18 mouse cellular contexts compared by ENCODE assay signal in genomic region chr9:54931765-54932164, GRCm38 (mm10). TPM values are rescaled to one million over a fixed set of nuclear protein-coding genes. Genes with fewer than 3 reads are reported as not detected.
DNase-seq lines count a peak whose midpoint lies in the region; ATAC-seq and TF ChIP-seq lines count a peak whose summit lies in the region.
"Had no signal": no experiment of that assay in that cellular context is flagged by ENCODE, and none has a peak within 500 bp of the region (broad histone marks: within the 10 kb centered on the region; RNA-seq: fewer than 3 reads in every experiment).

No protein-coding gene starts in this region.

- H3K27ac ChIP-seq in kidney, embryonic 15.5 days: no peak overlapping the region
- no peak overlapping the region for H3K27ac ChIP-seq in lung, embryonic 14.5 days (ENCODE audit: low read depth)
- H3K27ac ChIP-seq in small intestine, adult 2 months (ENCODE audit: insufficient read depth, low read depth, low read length): no peak overlapping the region
- H3K27ac ChIP-seq: embryonic facial prominence, embryonic 15.5 days; forebrain, embryonic 12.5 days; midbrain, embryonic 12.5 days had no signal

- no peak overlapping the region for H3K9ac ChIP-seq in kidney, embryonic 15.5 days
- H3K9ac ChIP-seq in lung, embryonic 14.5 days: no peak overlapping the region
- H3K9ac ChIP-seq: embryonic facial prominence, embryonic 15.5 days; forebrain, embryonic 12.5 days; midbrain, embryonic 12.5 days had no signal

- DNase-seq in kidney, adult 9 months: peak; percentile 53
- no peak for DNase-seq in lung, embryonic 14.5 days
- no peak for DNase-seq in lung, postnatal 14 days
- no peak for DNase-seq in G1E (ENCODE audit: low spot score)
- DNase-seq in left cerebral cortex, postnatal 4 days: no peak
- DNase-seq: cerebellum, adult 18-20 months; heart, adult 18-20 months; right cerebral cortex, postnatal 14 days; thymus, adult 18-20 months had no signal

- no peaks in the 10 kb centered on the region for H3K36me3 ChIP-seq in kidney, embryonic 15.5 days
- no peaks in the 10 kb centered on the region for H3K36me3 ChIP-seq in lung, embryonic 14.5 days (ENCODE audit: insufficient read depth)
- no peaks in the 10 kb centered on the region for H3K36me3 ChIP-seq in G1E (replicated peaks)
- H3K36me3 ChIP-seq in small intestine, adult 2 months (ENCODE audit: control insufficient read depth, insufficient read depth, low read length): no peaks in the 10 kb centered on the region
- H3K36me3 ChIP-seq: embryonic facial prominence, embryonic 15.5 days; forebrain, embryonic 12.5 days; midbrain, embryonic 12.5 days had no signal

- no peak for ATAC-seq in kidney, embryonic 15.5 days (replicated peaks; ENCODE audit: low FRiP score)
- no peak for ATAC-seq in lung, embryonic 14.5 days (ENCODE audit: insufficient read depth)
- ATAC-seq in G1E (ENCODE audit: extremely low read depth, insufficient number of reproducible peaks, low FRiP score, poor library complexity, severe bottlenecking): no peak
- ATAC-seq: activated CD4-positive, CD25-positive, alpha-beta regulatory T cell, adult 4 months had no signal

- no peak for TF ChIP-seq POLR2A in small intestine, adult 2 months (IDR thresholded peaks at IDR 0.05; ENCODE audit: low read depth, low read length)

- no peaks in the 10 kb centered on the region for H3K27me3 ChIP-seq in kidney, embryonic 15.5 days
- H3K27me3 ChIP-seq in lung, embryonic 14.5 days (ENCODE audit: insufficient read depth, low read length): no peaks in the 10 kb centered on the region
- peaks cover 14% of the 10 kb centered on the region for H3K27me3 ChIP-seq in G1E (ENCODE audit: insufficient read depth, low read length)
- H3K27me3 ChIP-seq in small intestine, adult 2 months (ENCODE audit: control insufficient read depth, insufficient read depth, low read length): no peaks in the 10 kb centered on the region; the same call in 1 of the 2 replicates
- H3K27me3 ChIP-seq: embryonic facial prominence, embryonic 15.5 days; forebrain, embryonic 12.5 days; midbrain, embryonic 12.5 days had no signal

- intact Hi-C loops in left cerebral cortex, postnatal 4 days (cut with DNase I): no loop called here

- H3K9me3 ChIP-seq in kidney, embryonic 15.5 days (replicated peaks): no peaks in the 10 kb centered on the region
- no peaks in the 10 kb centered on the region for H3K9me3 ChIP-seq in lung, embryonic 14.5 days (ENCODE audit: low read depth, low read length)
- H3K9me3 ChIP-seq in G1E (replicated peaks): no peaks in the 10 kb centered on the region
- H3K9me3 ChIP-seq: embryonic facial prominence, embryonic 15.5 days; forebrain, embryonic 12.5 days; midbrain, embryonic 12.5 days had no signal

- H3K4me3 ChIP-seq in kidney, embryonic 15.5 days (replicated peaks): no peak overlapping the region
- no peak overlapping the region for H3K4me3 ChIP-seq in lung, embryonic 14.5 days (ENCODE audit: low read depth, low read length)
- H3K4me3 ChIP-seq in G1E (ENCODE audit: low read depth, low read length): no peak overlapping the region
- H3K4me3 ChIP-seq in small intestine, adult 2 months (ENCODE audit: low read depth, low read length): no peak overlapping the region
- H3K4me3 ChIP-seq: embryonic facial prominence, embryonic 15.5 days; forebrain, embryonic 12.5 days; midbrain, embryonic 12.5 days; myocyte had no signal

- no peak overlapping the region for H3K4me2 ChIP-seq in kidney, embryonic 15.5 days
- H3K4me2 ChIP-seq in lung, embryonic 14.5 days: no peak overlapping the region
- H3K4me2 ChIP-seq: embryonic facial prominence, embryonic 15.5 days; forebrain, embryonic 12.5 days; midbrain, embryonic 12.5 days had no signal

- TF ChIP-seq CTCF in lung, embryonic 14.5 days (IDR thresholded peaks at IDR 0.05; ENCODE audit: low read depth): 0 out of 2 replicates have a peak, but pooled peaks have one; percentile 3
- 0 out of 2 replicates have a peak, but pooled peaks have one; percentile 14 for TF ChIP-seq CTCF in G1E (IDR thresholded peaks at IDR 0.05; ENCODE audit: low read depth, low read length)
- TF ChIP-seq CTCF in small intestine, adult 2 months (IDR thresholded peaks at IDR 0.05; ENCODE audit: extremely low read depth, insufficient read length, insufficient replicate concordance, low read depth, low read length): peak; percentile 45; the same call in 1 of the 2 replicates

- 9% methylated on average over 1 of the region's 1 CpGs for WGBS in kidney, embryonic 15.5 days
- 10% methylated on average over 1 of the region's 1 CpGs for WGBS in lung, embryonic 14.5 days
- 32% methylated on average over 1 of the region's 1 CpGs for WGBS in small intestine, adult 2 months

- no peaks in the 10 kb centered on the region for H3K4me1 ChIP-seq in kidney, embryonic 15.5 days
- no peaks in the 10 kb centered on the region for H3K4me1 ChIP-seq in lung, embryonic 14.5 days (ENCODE audit: insufficient read depth)
- H3K4me1 ChIP-seq in G1E (ENCODE audit: insufficient read depth, low read depth, low read length): no peaks in the 10 kb centered on the region
- 0 out of 2 replicates have a peak, but pooled peaks cover 2% of the 10 kb centered on the region for H3K4me1 ChIP-seq in small intestine, adult 2 months (ENCODE audit: control insufficient read depth, insufficient read depth, insufficient read length, low read length)
- H3K4me1 ChIP-seq: embryonic facial prominence, embryonic 15.5 days; forebrain, embryonic 12.5 days; midbrain, embryonic 12.5 days had no signal

RNA-seq across cellular contexts. Expression of gene Hykk, which starts 14.7 kb away (rescaled TPM):
- polyA plus RNA-seq in kidney, embryonic 15.5 days (2015; fragmentation: Nextera tagmentation; extraction: Ambion mirVana): 9.0 and 9.5 TPM in 2 replicates
- polyA plus RNA-seq in lung, embryonic 14.5 days (2014; fragmentation: Nextera tagmentation; extraction: Ambion mirVana): 3.9 and 4.3 TPM in 2 replicates
- not detected in 2 replicates for total RNA-seq in G1E (2014; fragmentation: Nextera tagmentation)
- total RNA-seq in G1E (2017): 0.06 and 0.16 TPM in 2 replicates
- polyA plus RNA-seq in G1E (2012): not detected in 2 replicates
- polyA plus RNA-seq in small intestine, adult 2 months (2012; rRNA removed): 0.23 and 0.30 TPM in 2 replicates
- 1 to 10 TPM; 1.9 TPM for total RNA-seq in left cerebral cortex, postnatal 4 days (2021)

RNA-seq across cellular contexts. Expression of gene Psma4, which starts 18.8 kb away (rescaled TPM):
- polyA plus RNA-seq in kidney, embryonic 15.5 days (2015; fragmentation: Nextera tagmentation; extraction: Ambion mirVana): 317 and 331 TPM in 2 replicates
- polyA plus RNA-seq in lung, embryonic 14.5 days (2014; fragmentation: Nextera tagmentation; extraction: Ambion mirVana): 295 and 298 TPM in 2 replicates
- total RNA-seq in G1E (2014; fragmentation: Nextera tagmentation): 203 and 219 TPM in 2 replicates
- 293 and 307 TPM in 2 replicates for total RNA-seq in G1E (2017)
- 12.3 and 15.5 TPM in 2 replicates for polyA plus RNA-seq in G1E (2012)
- 13.3 and 27.1 TPM in 2 replicates for polyA plus RNA-seq in small intestine, adult 2 months (2012; rRNA removed)
- 100 to 1,000 TPM; 163 to 170 TPM for total RNA-seq in left cerebral cortex, postnatal 4 days (2021)

RNA-seq across cellular contexts. Expression of gene AY074887, which starts 19.0 kb away (rescaled TPM):
- polyA plus RNA-seq in kidney, embryonic 15.5 days (2015; fragmentation: Nextera tagmentation; extraction: Ambion mirVana): 1.4 TPM in 2 replicates
- polyA plus RNA-seq in lung, embryonic 14.5 days (2014; fragmentation: Nextera tagmentation; extraction: Ambion mirVana): 1.3 and 1.5 TPM in 2 replicates
- total RNA-seq in G1E (2014; fragmentation: Nextera tagmentation) (1.4 TPM in 1 of 2 replicates, not detected in the other), G1E (2017) (not detected in 2 replicates)
- not detected in 2 replicates for polyA plus RNA-seq in G1E (2012)
- polyA plus RNA-seq in small intestine, adult 2 months (2012; rRNA removed): not detected in 2 replicates
- not detected for total RNA-seq in left cerebral cortex, postnatal 4 days (2021)
- total RNA-seq: heart, adult 18-20 months; left cerebral cortex, postnatal 36 days had no signal
- polyA plus RNA-seq: activated CD4-positive, CD25-positive, alpha-beta regulatory T cell, adult 4 months; cortical plate, adult 2 months had no signal

RNA-seq across cellular contexts. Expression of gene Chrna5, which starts 48.9 kb away (rescaled TPM):
- polyA plus RNA-seq in kidney, embryonic 15.5 days (2015; fragmentation: Nextera tagmentation; extraction: Ambion mirVana): 1.0 and 1.1 TPM in 2 replicates
- polyA plus RNA-seq in lung, embryonic 14.5 days (2014; fragmentation: Nextera tagmentation; extraction: Ambion mirVana): 0.21 and 0.39 TPM in 2 replicates
- total RNA-seq in G1E (2014; fragmentation: Nextera tagmentation) (1.4 and 2.9 TPM in 2 replicates), G1E (2017) (0.33 and 0.76 TPM in 2 replicates)
- polyA plus RNA-seq in G1E (2012): 0.16 and 0.32 TPM in 2 replicates
- polyA plus RNA-seq in small intestine, adult 2 months (2012; rRNA removed): 0.04 TPM in 1 of 2 replicates, not detected in the other
- 1 to 10 TPM; 7.3 to 7.9 TPM for total RNA-seq in left cerebral cortex, postnatal 4 days (2021)
- total RNA-seq: heart, adult 18-20 months had no signal
- polyA plus RNA-seq: activated CD4-positive, CD25-positive, alpha-beta regulatory T cell, adult 4 months; myocyte had no signal

Comparison
In these comparisons a context has a peak if more than half of its experiments do, and no peak if none do; other contexts are left out.
1. RNA of gene Psma4, which starts 18.8 kb away (polyA plus RNA-seq): 317 to 331 TPM in kidney, embryonic 15.5 days and 295 to 298 TPM in lung, embryonic 14.5 days; 13.3 to 27.1 TPM in small intestine, adult 2 months and 12.3 to 15.5 TPM in G1E; every median in the first group is over 10 times any median in the second.
2. Peak in every context shown above with its lines, with median percentiles within 50 percentile points of each other: CTCF ChIP-seq.